Mouse (Mus musculus): ENCODE measurements at regions not wholly inside any gene's neighbourhood (a gene's known extent, or its start where the extent isn't known, plus 50 kb on each side); places are given as distances from the start of the nearest gene placed in this dataset.

GRCm38 (mm10) chr1:184191325-184191724 lies 157.2 kb upstream of the 1700056E22Rik start:
- no peak overlapping the region for H3K27ac ChIP-seq (ENCODE audit: control insufficient read depth, low read depth, low read length)
- H3K9ac ChIP-seq (ENCODE audit: control insufficient read depth, low read depth, low read length, poor library complexity, severe bottlenecking): no peak overlapping the region
- no peaks in the 10 kb centered on the region for H3K4me1 ChIP-seq (ENCODE audit: control insufficient read depth in 1 of 2, insufficient read depth in 2 of 2, low read length in 2 of 2)
- H3K27me3 ChIP-seq (ENCODE audit: control insufficient read depth in 1 of 2, insufficient read depth in 2 of 2, low read length in 2 of 2): no peaks in the 10 kb centered on the region
- H3K4me3 ChIP-seq (ENCODE audit: control insufficient read depth in 1 of 2, insufficient read depth in 1 of 2, low read depth in 2 of 2, low read length in 2 of 2): no peak overlapping the region
- H3K79me2 ChIP-seq (ENCODE audit: control insufficient read depth, insufficient read depth, low read length, poor library complexity): no peaks in the 10 kb centered on the region
- no peaks in the 10 kb centered on the region for H3K9me3 ChIP-seq (replicated peaks; ENCODE audit: insufficient read depth, low read length)
- no peaks in the 10 kb centered on the region for H3K36me3 ChIP-seq (ENCODE audit: control insufficient read depth in 1 of 2, insufficient read depth in 2 of 2, low read length in 2 of 2)
- no peak for DNase-seq (ENCODE audit: low read depth, low spot score)
- TF ChIP-seq GABPA (IDR thresholded peaks at IDR 0.05; ENCODE audit: low read depth, low read length): no peak
- TF ChIP-seq E2F4 (IDR thresholded peaks at IDR 0.05; ENCODE audit: borderline replicate concordance, low read depth, low read length): no peak
- TF ChIP-seq MYC (IDR thresholded peaks at IDR 0.05; ENCODE audit: low read depth, low read length): no peak
- TF ChIP-seq MYB (IDR thresholded peaks at IDR 0.05; ENCODE audit: low read depth, low read length): no peak
- no peak for TF ChIP-seq BHLHE40 (IDR thresholded peaks at IDR 0.05; ENCODE audit: borderline replicate concordance, low read depth, low read length)
- no peak for TF ChIP-seq ELF1 (IDR thresholded peaks at IDR 0.05; ENCODE audit: low read depth, low read length)
- no peak for TF ChIP-seq MAZ (IDR thresholded peaks at IDR 0.05; ENCODE audit: low read depth, low read length)
- TF ChIP-seq POLR2AphosphoS5 (IDR thresholded peaks at IDR 0.05; ENCODE audit: borderline replicate concordance, low read depth, low read length): no peak
- no peak for TF ChIP-seq NRF1 (IDR thresholded peaks at IDR 0.05; ENCODE audit: insufficient read depth, low read depth, low read length, poor library complexity, severe bottlenecking)
- no peak for TF ChIP-seq SMC3 (IDR thresholded peaks at IDR 0.05; ENCODE audit: low read depth, low read length)
- no peak for TF ChIP-seq SIN3A (IDR thresholded peaks at IDR 0.05; ENCODE audit: low read length)
- TF ChIP-seq ZKSCAN1 (IDR thresholded peaks at IDR 0.05; ENCODE audit: low read depth, low read length): no peak
- TF ChIP-seq TCF12 (IDR thresholded peaks at IDR 0.05; ENCODE audit: low read depth, low read length): no peak
- no peak for TF ChIP-seq POLR2AphosphoS2 (IDR thresholded peaks at IDR 0.05; ENCODE audit: low read length)
- TF ChIP-seq EP300 (IDR thresholded peaks at IDR 0.05; ENCODE audit: low read depth in 1 of 2, low read length in 2 of 2): no peak
- no peak for TF ChIP-seq RAD21 (IDR thresholded peaks at IDR 0.05; ENCODE audit: low read depth, low read length)

DNA sequence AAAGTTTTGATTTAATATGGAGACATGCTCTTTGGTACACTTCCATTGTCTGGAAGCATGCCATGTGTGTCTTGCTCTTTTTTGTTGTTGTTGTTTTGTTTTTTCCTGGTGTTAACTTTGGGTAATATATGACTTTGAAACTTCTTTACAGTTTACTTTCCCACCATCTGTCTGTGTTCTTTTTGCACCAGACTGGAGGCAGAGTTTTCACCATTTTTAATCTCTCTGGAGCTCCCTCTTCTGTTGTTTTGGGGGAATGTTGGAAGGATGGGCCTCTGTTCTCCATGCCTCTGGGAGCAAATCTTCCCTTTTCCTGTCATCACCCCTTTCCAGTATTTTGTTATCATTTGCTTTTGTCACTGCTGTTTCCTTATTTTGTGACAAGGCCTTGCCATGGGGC lies 153.5 kb upstream of the 1700056E22Rik start:
- no peak overlapping the region for H3K9ac ChIP-seq (ENCODE audit: control insufficient read depth, low read depth, low read length, poor library complexity, severe bottlenecking)

More for the DNA sequence above, 153.5 kb upstream of the 1700056E22Rik start:
- DNase-seq (ENCODE audit: low read depth, low spot score): no peak
- H3K27ac ChIP-seq (ENCODE audit: control insufficient read depth, low read depth, low read length): no peak overlapping the region
- no peaks in the 10 kb centered on the region for H3K36me3 ChIP-seq (ENCODE audit: control insufficient read depth in 1 of 2, insufficient read depth in 2 of 2, low read length in 2 of 2)
- no peaks in the 10 kb centered on the region for H3K79me2 ChIP-seq (ENCODE audit: control insufficient read depth, insufficient read depth, low read length, poor library complexity)
- no peaks in the 10 kb centered on the region for H3K9me3 ChIP-seq (replicated peaks; ENCODE audit: insufficient read depth, low read length)
- TF ChIP-seq POLR2AphosphoS5 (IDR thresholded peaks at IDR 0.05; ENCODE audit: borderline replicate concordance, low read depth, low read length) (no peak), MEF2A (IDR thresholded peaks at IDR 0.05; ENCODE audit: extremely low read depth, insufficient replicate concordance, low read depth, low read length, poor library complexity, severe bottlenecking) (no peak)
- no peaks in the 10 kb centered on the region for H3K4me1 ChIP-seq (ENCODE audit: control insufficient read depth in 1 of 2, insufficient read depth in 2 of 2, low read length in 2 of 2)
- H3K4me3 ChIP-seq (ENCODE audit: control insufficient read depth in 1 of 2, insufficient read depth in 1 of 2, low read depth in 2 of 2, low read length in 2 of 2): no peak overlapping the region
- H3K27me3 ChIP-seq (ENCODE audit: control insufficient read depth in 1 of 2, insufficient read depth in 2 of 2, low read length in 2 of 2): no peaks in the 10 kb centered on the region

Data from MEL (cell line).